Mouse (Mus musculus): ENCODE measurements at regions not wholly inside any gene's neighbourhood (a gene's known extent, or its start where the extent isn't known, plus 50 kb on each side); places are given as distances from the start of the nearest gene placed in this dataset.

DNA sequence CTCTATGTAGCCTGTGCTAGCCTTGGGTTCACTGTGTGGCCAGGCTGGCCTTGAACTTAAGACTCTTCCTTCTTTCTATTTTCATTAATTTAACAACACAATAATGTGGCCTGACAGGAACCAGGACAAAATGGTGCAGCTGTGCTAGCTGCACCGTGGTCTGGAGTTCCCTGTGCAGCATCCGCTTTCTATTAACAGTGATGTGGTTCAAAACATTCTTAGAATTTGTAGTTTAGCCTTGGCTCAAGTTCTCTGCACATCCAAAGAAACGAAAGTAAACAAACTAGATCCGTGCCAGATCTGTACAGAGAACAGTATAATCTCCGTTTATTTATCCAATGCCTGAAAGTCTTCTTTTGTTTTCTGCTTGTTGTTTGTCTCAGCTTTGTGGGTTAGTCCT, 88.5 kb downstream of the Irx1 start:
- no peak for DNase-seq

GRCm38 (mm10) chr13:71868763-71869162, 94.8 kb downstream of the Irx1 start:
- no peak for DNase-seq

- no peak for DNase-seq
Observed at GRCm38 (mm10) chr13:71853426-71854025, 110.0 kb downstream of the Irx1 start.

GRCm38 (mm10) chr13:71804032-71804958, 159.2 kb downstream of the Irx1 start:
- no peak for DNase-seq

- DNase-seq = no peak
Observed at GRCm38 (mm10) chr13:71798288-71798687, 165.2 kb downstream of the Irx1 start.

- no peak for DNase-seq
Observed at GRCm38 (mm10) chr13:71784740-71785139, 178.8 kb downstream of the Irx1 start.

DNA sequence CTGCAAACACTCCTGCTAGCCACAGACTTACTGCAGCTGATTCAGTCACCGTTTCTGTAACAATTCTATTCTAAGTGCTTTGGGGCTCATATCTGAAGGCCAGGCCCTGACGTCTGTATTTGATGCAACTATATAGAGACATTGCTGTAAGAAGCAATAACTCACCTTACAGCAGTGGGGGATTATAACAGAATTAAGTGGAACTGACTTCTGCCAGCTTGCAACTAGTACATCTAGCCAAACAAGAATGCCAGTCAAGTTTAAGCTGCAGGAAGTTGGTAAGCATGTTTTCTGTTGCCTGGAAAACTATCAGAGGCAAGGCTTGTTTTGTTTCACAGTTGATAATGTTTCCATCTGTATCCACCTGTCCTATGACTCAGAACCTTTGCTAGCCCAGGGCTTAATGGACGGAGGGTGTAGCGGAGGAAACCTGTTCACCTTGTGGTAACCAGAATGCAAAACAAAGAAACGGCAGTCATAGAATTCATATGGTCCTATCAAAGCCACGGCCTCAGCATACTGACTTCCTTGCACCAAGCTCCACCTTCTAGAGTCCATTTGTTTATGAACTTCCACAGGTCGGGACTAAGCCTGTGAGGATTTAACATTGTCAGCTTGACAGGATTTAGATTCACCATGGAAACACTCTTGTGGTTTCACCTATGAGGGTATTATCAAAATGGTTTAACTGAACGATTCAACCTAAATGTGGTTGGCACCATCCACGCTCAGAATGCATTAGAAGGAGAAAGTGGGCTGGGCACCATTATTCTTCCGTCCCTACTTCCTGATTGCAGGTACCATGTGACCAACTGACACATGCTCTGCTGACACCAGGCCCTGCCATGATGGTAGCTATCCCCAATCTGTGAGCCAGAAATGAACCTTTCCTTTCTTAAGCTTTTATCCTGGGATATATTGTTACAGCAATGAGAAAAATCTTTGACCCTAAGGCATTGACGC, 216.2 kb downstream of the Irx1 start:
- DNase-seq = no peak

DNA sequence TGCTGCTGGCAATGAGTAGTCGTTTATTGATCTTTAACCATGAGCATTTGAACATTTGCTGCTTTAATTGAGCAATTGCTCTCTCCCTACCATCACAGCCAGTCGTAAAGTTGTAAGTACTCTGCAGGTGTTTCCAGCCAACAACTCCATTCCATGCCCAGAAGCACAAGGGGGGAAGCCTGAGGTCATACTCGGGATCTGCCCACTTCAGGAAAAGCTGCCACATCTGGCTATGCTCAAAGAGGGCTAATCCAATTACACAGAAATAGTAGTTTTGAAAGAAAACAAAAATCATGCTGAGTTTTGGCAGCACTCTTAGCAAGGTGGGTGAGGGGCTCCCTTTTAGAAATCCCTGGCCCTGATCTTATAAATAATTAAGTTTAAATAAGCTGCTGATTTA, 217.0 kb downstream of the Irx1 start:
- DNase-seq = no peak

DNA sequence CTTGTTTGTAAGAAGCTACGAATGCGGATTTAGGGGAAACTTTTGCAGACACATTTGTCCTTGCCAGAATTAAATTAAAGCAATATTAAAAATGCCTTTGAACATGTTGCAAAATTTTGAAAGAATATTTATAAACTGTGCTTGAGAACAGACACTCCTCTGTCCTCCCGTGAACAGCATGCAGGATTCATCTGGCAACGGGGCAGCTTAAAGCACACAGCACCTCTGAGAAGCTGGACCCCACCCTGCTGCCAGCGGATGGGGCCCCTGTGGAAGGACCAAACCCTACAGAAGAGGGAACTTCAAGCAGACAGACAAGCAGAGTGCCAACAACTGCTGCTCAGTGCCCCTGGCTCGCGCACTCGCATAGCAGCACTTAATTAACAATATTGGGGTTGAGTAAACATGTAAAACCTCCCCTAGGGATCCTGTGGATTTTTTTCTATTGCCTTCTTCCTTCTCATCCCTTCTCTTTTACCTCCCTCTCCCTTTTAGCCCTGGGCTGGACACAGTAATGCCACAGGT, 226.6 kb downstream of the Irx1 start:
- no peak for DNase-seq

DNA sequence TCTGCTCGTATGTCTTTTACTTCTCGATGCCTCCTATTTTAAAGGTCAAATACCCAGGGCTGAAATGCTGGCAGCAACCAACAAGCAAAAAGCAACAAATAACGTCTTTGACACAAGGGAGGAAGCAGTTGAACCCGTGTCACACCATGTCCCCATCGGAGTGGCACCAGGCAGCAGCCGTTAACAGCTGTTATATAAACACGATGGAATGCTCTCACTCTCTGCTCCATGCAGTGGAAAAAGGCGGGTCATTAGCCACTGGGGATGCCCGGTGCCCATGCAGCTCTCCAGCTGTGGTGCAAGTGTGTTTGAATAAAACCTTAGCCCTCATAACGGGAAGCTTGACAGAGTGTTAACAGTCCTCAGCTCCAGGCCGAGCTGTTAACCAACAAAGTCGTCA, 229.3 kb downstream of the Irx1 start:
- DNase-seq = no peak

DNA sequence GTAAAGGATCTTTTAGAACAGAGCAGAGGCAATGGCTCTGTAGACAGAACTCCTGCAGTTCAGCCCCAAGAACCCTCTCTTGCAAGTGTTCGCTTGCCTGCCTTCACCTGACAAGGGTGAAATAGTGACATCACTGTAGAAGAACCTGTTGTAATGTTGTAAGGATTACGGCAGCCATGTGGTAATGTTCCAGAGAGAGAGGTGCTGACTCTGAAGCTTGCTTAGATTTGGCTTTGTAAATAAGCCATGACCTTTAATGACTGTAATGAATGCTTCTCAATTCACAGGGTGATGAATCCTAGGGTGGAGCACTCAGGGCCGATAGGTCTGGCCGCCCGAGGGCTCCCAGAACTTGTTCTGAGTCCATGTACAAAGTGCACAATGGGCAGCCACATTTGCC, 230.2 kb downstream of the Irx1 start:
- DNase-seq = no peak

DNA sequence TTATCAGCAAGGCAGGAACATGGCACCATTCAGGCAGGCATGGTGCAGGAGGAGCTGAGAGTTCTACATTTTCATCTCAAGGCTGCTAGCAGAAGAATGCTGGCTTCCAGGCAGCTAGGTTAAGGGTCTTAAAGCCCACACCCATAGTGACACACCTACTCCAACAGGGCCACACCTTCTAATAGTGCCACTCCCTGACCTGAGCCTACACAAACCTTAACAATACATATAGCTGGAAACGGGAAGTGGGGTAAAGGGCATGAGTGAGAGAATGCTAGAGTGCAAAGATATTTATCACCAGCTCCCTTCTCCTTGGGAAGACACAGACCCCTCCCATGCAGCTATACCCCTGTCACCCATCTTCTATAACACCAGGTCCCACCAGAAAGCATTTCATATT, 230.6 kb downstream of the Irx1 start:
- no peak for DNase-seq

DNA sequence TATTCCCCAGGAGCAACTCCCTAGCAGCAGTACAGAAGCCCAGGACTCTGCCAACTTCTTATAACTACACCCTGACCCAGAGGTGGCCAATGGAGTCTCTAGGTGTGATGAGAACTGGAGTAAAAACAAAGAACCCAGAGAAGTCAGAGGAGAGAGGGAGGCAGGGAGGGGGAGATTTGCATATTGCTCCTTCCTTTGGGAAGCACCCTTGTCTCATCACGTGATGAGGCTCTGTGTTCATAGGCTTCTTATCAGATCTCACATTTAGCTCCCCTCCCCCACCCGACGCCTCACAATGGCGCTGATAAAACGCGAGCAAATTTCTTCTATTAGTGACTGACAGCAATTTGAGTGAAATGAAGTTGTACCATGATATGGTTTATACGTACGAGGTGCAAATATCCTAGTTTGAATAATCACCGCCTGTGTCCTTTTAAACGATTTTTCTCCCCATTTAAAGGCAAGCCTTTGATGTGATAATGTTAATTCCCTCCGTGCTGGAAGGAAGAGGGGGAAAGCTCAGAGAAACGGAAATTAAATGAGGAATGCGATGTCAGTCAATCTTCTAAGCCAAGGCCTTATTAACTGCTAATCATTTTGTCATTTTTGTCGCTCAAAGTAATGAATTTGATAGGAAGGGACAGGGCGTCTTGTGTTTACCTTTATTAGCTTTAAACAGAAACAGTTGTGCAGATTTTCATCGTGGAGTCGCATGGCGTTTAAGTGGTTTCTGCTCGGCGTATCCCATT, 273.3 kb downstream of the Irx1 start:
- DNase-seq = no peak

- DNase-seq = no peak
Observed at GRCm38 (mm10) chr13:71689187-71689586, 274.3 kb downstream of the Irx1 start.

- DNase-seq = no peak
Observed at GRCm38 (mm10) chr13:71676081-71676624, 287.4 kb downstream of the Irx1 start.

- DNase-seq = no peak
Observed at GRCm38 (mm10) chr13:71669956-71670739, 293.4 kb downstream of the Irx1 start.

DNA sequence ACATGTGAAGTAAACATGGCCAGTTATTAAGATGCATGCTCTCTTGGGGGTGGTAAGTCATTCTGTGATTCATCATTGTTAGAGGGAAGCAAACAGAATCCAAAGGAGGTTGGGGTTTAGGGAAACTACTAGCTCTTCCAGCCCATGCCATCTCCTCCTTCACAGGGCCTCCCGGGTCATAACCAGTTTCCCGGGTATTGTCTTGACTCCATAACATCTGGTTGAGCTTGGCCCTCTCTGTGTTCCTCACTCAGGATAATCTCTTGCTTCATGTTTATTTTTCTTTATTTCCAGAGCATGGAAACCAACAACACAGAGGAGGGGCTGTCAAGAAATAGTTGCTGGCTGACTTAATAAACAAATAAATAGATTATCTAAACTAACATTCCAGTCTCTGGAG, 295.3 kb downstream of the Irx1 start:
- DNase-seq = no peak

DNA sequence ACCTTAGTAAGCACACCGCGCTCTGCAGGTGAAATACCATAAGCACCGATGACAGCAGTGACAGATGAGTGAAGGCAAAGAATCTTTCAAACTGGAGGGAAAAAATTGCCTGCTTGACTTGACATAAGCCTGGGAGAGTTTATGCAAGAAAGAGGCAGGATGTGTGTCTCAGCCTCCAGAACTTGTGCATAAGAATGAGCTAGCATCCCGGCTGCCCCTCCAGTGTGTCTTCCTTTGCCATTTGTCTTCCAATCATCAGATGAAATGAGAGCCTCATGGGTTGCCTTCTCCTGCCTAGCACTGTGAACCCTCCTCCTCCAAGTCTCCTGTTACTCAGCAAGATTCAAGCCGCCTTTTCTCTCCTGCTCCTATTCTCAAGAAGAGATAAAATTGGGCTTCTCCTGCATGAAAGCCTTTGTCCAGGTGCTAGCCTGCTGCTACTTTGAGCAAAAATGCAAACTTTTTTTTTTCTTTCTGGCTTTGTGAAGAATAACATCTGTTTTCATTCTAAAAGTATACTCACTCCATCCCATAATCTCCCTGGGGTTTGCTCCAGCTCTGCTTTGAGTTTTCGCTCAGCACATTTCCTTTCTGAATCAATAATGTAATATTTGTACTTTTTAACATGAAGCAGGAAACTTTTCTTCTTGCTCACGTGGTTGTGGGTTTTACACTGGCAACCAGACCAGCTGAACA, 298.2 kb downstream of the Irx1 start:
- DNase-seq = no peak

GRCm38 (mm10) chr13:71657898-71658297, 305.6 kb downstream of the Irx1 start:
- DNase-seq = no peak

- no peak for DNase-seq
Observed at GRCm38 (mm10) chr13:71653939-71654467, 309.5 kb downstream of the Irx1 start.

Measured in B cell, adult 2 months (primary cell).